Mouse (Mus musculus) midbrain, embryonic 12.5 days (tissue): Measurements from ENCODE around the gene Myh2. TPM values are rescaled to one million over a fixed set of nuclear protein-coding genes. Genes with fewer than 3 reads are reported as not detected.

Source experiments
- ATAC-seq: fragments of 200-750 bp; cut with Nextera tagmentation; 2 replicates; pipeline ENCODE4 v1.8.0; 2017; ENCODE audit warnings: low read depth, moderate TSS enrichment, moderate library complexity; ENCODE audit not compliant: low FRiP score
- H3K27ac ChIP-seq: fragments of 300-500 bp; sonication (generic); replicated peaks from 2 replicates; pipeline ENCODE4 v1.5.1; 2016; ENCODE audit warnings: mild to moderate bottlenecking
- H3K27me3 ChIP-seq: fragments of 300-500 bp; sonication (generic); 2 replicates; pipeline ENCODE4 v1.6.1; 2016; ENCODE audit warnings: mild to moderate bottlenecking
- H3K36me3 ChIP-seq: fragments of 300-500 bp; sonication (generic); 2 replicates; pipeline ENCODE4 v1.6.1; 2016
- H3K4me1 ChIP-seq: fragments of 300-500 bp; sonication (generic); 2 replicates; pipeline ENCODE4 v1.6.1; 2016
- H3K4me2 ChIP-seq: fragments of 300-500 bp; sonication (generic); replicated peaks from 2 replicates; pipeline ENCODE4 v1.6.1; 2016; ENCODE audit warnings: mild to moderate bottlenecking, moderate library complexity
- H3K4me3 ChIP-seq: fragments of 300-500 bp; sonication (generic); 2 replicates; pipeline ENCODE4 v1.5.1; 2016; ENCODE audit warnings: mild to moderate bottlenecking
- H3K9ac ChIP-seq: fragments of 300-500 bp; sonication (generic); replicated peaks from 2 replicates; pipeline ENCODE4 v1.6.1; 2016; ENCODE audit warnings: mild to moderate bottlenecking, moderate library complexity
- H3K9me3 ChIP-seq: fragments of 300-500 bp; sonication (generic); 2 replicates; pipeline ENCODE4 v1.6.1; 2016; ENCODE audit warnings: mild to moderate bottlenecking
- WGBS: fragments of 180-500 bp; shearing (Covaris S2); methylation state at CpG from one replicate; pipeline ENCODE4 v1.1.7; 2016; 5-methylcytosine and 5-hydroxymethylcytosine counted together
- polyA plus RNA-seq: library from polyadenylated mRNA; unstranded; fragments of >200 nt; fragmentation: Nextera tagmentation; extraction: Ambion mirVana; gene quantifications from 2 replicates; pipeline ENCODE4 v1.2.1, GENCODE M21; 2016

Myh2 gene
- polyA plus RNA-seq, 1 experiment from 2014 or later: 0.14 TPM

DNA sequence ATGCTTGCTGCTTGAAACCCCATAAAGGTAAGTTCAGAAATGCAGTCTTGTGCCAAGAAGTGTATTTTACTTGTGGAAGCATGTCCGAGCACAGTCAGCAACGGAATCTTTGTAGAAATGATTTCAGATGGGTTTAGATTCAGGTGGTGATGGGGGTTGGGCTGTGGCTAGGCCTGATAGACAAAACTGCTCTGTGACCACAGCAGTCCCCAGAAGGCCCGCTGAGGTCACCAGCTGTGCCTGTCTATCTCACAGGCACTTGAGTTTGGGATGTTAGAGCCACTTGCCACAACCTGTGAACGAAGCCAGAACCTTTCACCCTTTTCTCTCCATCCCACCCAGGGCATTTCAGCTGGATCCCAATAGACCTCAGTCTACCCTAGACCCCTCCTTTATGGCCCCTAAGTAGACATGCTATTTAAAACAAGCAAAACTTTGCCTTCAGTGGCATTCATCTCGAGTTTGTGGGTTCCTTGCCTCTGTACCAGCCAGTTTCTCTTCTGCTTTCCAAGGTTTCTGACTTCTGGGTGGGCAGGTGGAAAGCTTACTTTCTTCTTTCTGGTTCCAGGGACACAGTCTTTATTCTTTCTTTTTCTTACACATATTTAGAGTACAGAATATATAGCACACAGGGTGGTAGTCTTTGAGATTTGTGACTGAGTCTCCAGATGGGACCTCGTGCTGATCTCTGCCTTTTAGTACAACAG lies 26.1 kb upstream of the Myh2 start:
- H3K4me3 ChIP-seq: no peak overlapping the region
- H3K4me2 ChIP-seq: no peak overlapping the region
- H3K9me3 ChIP-seq: no peaks in the 10 kb centered on the region
- H3K27me3 ChIP-seq: no peaks in the 10 kb centered on the region
- ATAC-seq: no peak
- H3K27ac ChIP-seq: no peak overlapping the region
- H3K4me1 ChIP-seq: no peaks in the 10 kb centered on the region
- H3K36me3 ChIP-seq: no peaks in the 10 kb centered on the region
- H3K9ac ChIP-seq: no peak overlapping the region
- WGBS: 72% methylated on average over 6 of the region's 6 CpGs

GRCm38 (mm10) chr11:67145482-67146408 lies 25.1 kb upstream of the Myh2 start:
- no peak overlapping the region for H3K9ac ChIP-seq
- H3K36me3 ChIP-seq: no peaks in the 10 kb centered on the region
- H3K4me3 ChIP-seq: no peak overlapping the region
- no peaks in the 10 kb centered on the region for H3K4me1 ChIP-seq
- no peak overlapping the region for H3K27ac ChIP-seq
- no peak overlapping the region for H3K4me2 ChIP-seq
- WGBS: 86% methylated on average over 5 of the region's 5 CpGs
- ATAC-seq: no peak
- H3K9me3 ChIP-seq: no peaks in the 10 kb centered on the region
- no peaks in the 10 kb centered on the region for H3K27me3 ChIP-seq

DNA sequence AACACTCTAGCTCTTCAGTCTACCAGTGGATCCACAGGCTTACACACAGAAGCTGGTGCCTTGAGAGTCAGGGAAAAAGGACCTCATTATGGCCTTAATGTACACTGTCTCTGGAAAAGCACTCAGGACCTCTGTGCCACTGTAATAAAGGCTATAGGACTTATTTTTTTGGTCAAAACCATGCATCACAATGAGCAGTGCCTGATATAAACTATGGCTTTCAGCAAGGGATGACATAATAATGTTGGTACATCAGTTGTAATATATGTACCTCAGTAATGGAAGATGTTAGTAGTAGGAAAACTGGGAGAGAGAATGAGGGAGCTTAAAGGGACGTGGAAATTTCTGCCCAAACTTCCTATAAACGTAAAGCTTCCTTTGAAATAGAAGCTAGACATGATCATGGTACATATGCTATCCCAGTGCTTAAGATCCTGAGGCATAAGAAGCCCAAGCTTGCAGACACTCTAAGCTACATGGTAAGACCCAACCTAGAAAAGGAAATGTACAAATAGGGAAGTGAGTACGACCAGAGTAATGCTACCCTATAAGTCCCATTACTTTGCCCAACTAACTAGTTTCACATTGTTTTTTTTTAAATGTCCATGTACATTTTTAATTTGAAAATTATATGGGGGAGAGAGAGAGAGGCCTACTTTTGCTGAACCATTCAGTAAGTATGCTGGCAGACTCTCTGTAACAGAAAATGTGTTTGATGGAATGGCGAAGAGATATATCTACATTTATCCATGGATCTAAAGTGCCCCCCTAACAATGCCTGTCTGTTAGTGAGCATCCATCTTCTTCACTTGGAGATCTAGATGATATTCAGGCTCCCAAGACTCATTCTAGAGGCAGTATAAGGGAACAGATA lies 24.2 kb upstream of the Myh2 start:
- H3K4me1 ChIP-seq: no peaks in the 10 kb centered on the region
- no peak overlapping the region for H3K9ac ChIP-seq
- ATAC-seq: no peak
- no peaks in the 10 kb centered on the region for H3K36me3 ChIP-seq
- no peaks in the 10 kb centered on the region for H3K9me3 ChIP-seq
- H3K4me2 ChIP-seq: no peak overlapping the region
- WGBS: 89% methylated on average over 4 of the region's 4 CpGs
- H3K4me3 ChIP-seq: no peak overlapping the region
- H3K27ac ChIP-seq: no peak overlapping the region
- no peaks in the 10 kb centered on the region for H3K27me3 ChIP-seq

DNA sequence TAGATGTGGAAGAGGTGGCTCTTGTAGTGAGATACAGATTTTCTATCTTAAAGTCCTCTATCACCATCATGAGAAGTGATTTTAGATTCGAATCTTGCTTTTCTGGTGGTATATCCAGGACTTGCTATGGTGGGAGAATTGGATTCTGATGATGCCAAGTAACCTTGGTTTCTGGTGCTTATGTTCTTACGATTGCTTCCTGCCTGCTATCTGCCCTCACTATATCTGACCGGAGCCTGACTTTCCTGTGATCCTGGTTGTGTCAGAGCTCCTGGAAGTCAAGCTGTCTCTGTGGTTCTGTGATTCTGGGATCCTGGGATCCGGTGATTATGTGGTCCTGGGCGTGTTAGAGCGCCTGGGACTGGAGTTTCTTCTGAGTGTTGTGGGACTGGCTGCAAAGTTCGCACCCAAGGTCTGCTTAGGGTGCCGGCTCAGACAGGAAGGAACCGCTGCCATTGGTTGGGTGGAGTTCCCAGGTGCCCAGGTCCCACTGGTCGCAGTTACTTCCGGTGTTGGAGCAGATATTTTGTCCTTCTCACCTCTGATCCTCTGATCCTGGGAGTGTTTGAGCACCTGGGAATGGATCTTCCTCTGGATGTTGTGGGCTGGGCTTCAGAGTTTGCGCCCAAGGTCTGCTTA lies 23.4 kb upstream of the Myh2 start:
- 93% methylated on average over 12 of the region's 12 CpGs for WGBS
- ATAC-seq: no peak
- no peaks in the 10 kb centered on the region for H3K27me3 ChIP-seq

GRCm38 (mm10) chr11:67148286-67149012 lies 22.4 kb upstream of the Myh2 start:
- Histone ChIP-seq H3K4me1 (peaks cover 2% of the 10 kb centered on the region; the same call in 1 of the 2 replicates), H3K27me3 (no peaks in the 10 kb centered on the region), H3K36me3 (no peaks in the 10 kb centered on the region), H3K9me3 (no peaks in the 10 kb centered on the region), H3K4me2 (no peak overlapping the region), H3K27ac (no peak overlapping the region), H3K9ac (no peak overlapping the region), H3K4me3 (no peak overlapping the region)
- no peak for ATAC-seq
- 85% methylated on average over 4 of the region's 4 CpGs for WGBS

More for the DNA sequence above, 23.4 kb upstream of the Myh2 start:
- Histone ChIP-seq H3K36me3 (no peaks in the 10 kb centered on the region), H3K4me2 (no peak overlapping the region), H3K27ac (no peak overlapping the region), H3K4me3 (no peak overlapping the region), H3K9me3 (no peaks in the 10 kb centered on the region), H3K9ac (no peak overlapping the region), H3K4me1 (no peaks in the 10 kb centered on the region)

- H3K27me3 ChIP-seq: no peaks in the 10 kb centered on the region
- no peak overlapping the region for H3K27ac ChIP-seq
- no peaks in the 10 kb centered on the region for H3K9me3 ChIP-seq
- ATAC-seq: no peak
- no peak overlapping the region for H3K9ac ChIP-seq
- 85% methylated on average over 2 of the region's 2 CpGs for WGBS
- H3K4me2 ChIP-seq: no peak overlapping the region
- peaks cover 2% of the 10 kb centered on the region; the same call in 1 of the 2 replicates for H3K4me1 ChIP-seq
- no peak overlapping the region for H3K4me3 ChIP-seq
- H3K36me3 ChIP-seq: no peaks in the 10 kb centered on the region
These were observed 20.6 kb upstream of the Myh2 start for GRCm38 (mm10) chr11:67150237-67150636.

- H3K9me3 ChIP-seq: no peaks in the 10 kb centered on the region
- ATAC-seq: no peak
- H3K27me3 ChIP-seq: no peaks in the 10 kb centered on the region
- H3K9ac ChIP-seq: no peak overlapping the region
- 82% methylated on average over 3 of the region's 3 CpGs for WGBS
- peaks cover 2% of the 10 kb centered on the region; the same call in 1 of the 2 replicates for H3K4me1 ChIP-seq
- H3K4me2 ChIP-seq: no peak overlapping the region
- H3K36me3 ChIP-seq: no peaks in the 10 kb centered on the region
- no peak overlapping the region for H3K4me3 ChIP-seq
- H3K27ac ChIP-seq: no peak overlapping the region
These were observed 19.7 kb upstream of the Myh2 start for GRCm38 (mm10) chr11:67151159-67151558.

DNA sequence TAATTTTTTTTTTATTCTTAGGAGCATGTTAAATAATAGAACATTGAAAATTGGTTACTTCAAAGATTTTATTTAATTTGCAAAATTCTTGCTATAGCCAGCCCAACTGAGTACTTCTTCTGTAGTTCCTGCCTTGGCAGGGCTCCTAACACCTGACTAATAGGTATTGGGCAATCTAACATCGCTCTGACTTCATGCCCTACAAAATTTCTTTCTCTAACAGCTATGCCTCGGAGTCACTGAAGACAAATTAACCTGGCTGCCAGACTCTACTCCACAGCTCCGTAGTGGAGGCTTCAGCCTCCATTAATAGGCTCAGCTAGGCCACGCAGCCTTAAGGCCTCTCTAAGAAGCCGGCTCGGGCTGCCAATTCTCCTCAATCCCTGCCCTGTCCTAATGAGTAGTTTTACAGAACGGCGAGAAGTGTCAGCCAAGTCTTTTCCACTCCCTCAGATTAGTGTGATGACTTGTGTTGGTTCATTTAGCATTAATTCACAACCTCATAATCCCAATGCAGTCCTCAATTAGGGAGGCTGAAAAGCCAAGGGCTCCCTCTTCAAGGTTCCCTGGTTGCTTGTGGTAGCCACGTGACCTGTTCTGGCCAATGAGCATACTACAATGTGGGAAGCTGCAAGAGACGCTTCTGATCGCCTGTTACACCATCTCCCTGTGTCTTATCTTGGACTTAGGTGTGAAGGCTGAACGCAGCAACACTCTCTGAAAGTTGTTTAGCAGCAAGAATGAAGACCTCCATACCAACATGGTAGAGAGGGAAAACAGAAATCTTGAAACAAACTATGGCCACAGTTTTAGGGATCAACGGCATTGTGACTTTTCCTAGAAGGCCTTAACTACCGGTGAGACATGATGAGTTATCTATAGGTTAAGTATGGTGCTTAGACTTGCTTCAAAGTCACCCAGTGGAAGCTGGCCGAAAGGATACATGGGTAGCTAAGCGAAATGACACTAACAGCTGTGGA lies 18.9 kb upstream of the Myh2 start:
- ATAC-seq: no peak
- no peaks in the 10 kb centered on the region for H3K27me3 ChIP-seq
- H3K27ac ChIP-seq: no peak overlapping the region
- no peaks in the 10 kb centered on the region for H3K36me3 ChIP-seq
- H3K9ac ChIP-seq: no peak overlapping the region
- no peak overlapping the region for H3K4me2 ChIP-seq
- no peaks in the 10 kb centered on the region for H3K9me3 ChIP-seq
- H3K4me3 ChIP-seq: no peak overlapping the region
- WGBS: 76% methylated on average over 16 of the region's 16 CpGs
- peaks cover 2% of the 10 kb centered on the region; the same call in 1 of the 2 replicates for H3K4me1 ChIP-seq

DNA sequence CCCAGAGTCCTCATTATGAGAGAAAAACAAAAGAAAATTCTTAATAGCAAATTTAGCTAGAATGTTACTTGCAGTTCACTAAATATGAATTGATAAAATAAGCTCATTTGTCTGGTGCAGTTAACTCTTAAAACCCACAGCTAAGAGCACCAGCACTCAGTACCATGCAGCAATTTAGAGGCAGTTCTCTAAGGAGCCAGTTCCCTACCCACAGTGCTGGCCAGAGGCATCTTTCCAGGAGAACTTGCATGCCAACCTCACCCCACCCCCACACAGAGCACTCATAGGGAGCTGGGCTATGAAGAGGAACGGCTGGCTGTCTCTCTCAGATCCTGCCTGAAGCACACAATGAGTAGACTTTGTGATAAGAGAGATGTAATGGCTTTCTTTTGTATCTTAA lies 17.7 kb upstream of the Myh2 start:
- no peak overlapping the region for H3K27ac ChIP-seq
- no peak overlapping the region for H3K4me2 ChIP-seq
- WGBS: 10% methylated on average over 1 of the region's 1 CpGs
- no peak for ATAC-seq
- no peak overlapping the region for H3K9ac ChIP-seq
- no peaks in the 10 kb centered on the region for H3K27me3 ChIP-seq
- no peaks in the 10 kb centered on the region for H3K9me3 ChIP-seq
- no peaks in the 10 kb centered on the region for H3K36me3 ChIP-seq
- H3K4me1 ChIP-seq: peaks cover 2% of the 10 kb centered on the region; the same call in 1 of the 2 replicates
- H3K4me3 ChIP-seq: no peak overlapping the region

DNA sequence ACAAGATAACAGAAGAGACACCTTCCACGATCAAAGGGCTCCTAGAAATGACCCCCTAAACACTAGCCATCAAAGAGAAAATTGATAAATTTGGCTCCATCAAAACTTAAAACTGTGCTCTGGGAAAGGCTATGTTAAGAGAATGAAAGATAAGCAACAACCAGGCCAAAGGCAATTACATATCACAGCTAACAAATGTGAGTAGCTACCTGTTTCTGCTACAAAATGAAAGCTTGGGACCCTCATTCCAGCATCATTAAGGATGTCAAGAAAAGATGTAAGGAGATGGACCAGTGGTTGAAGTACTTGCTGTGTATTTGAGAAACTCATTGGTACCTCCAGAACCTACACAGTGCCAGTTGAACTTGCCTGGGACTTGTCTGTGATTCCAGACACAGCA lies 17.0 kb upstream of the Myh2 start:
- peaks cover 2% of the 10 kb centered on the region; the same call in 1 of the 2 replicates for H3K4me1 ChIP-seq
- no peaks in the 10 kb centered on the region for H3K27me3 ChIP-seq
- H3K36me3 ChIP-seq: no peaks in the 10 kb centered on the region
- H3K9ac ChIP-seq: no peak overlapping the region
- ATAC-seq: no peak
- H3K4me3 ChIP-seq: no peak overlapping the region
- H3K27ac ChIP-seq: no peak overlapping the region
- 84% methylated on average over 1 of the region's 1 CpGs for WGBS
- no peaks in the 10 kb centered on the region for H3K9me3 ChIP-seq
- no peak overlapping the region for H3K4me2 ChIP-seq
